Mouse (Mus musculus) hindbrain, postnatal 0 days (tissue): ENCODE results near the gene Dcxr. TPM values are rescaled to one million over a fixed set of nuclear protein-coding genes. Genes with fewer than 3 reads are reported as not detected.

Source experiments
- ATAC-seq: fragments of 200-750 bp; cut with Nextera tagmentation; 2 replicates; pipeline ENCODE4 v1.8.0; 2017; ENCODE audit warnings: mild to moderate bottlenecking, moderate TSS enrichment, moderate library complexity
- DNase-seq: peaks from one replicate; pipeline ENCODE4 v3.0.0-alpha.2; 2015; ENCODE audit warnings: low spot score
- H3K27ac ChIP-seq: fragments of 300-500 bp; sonication (generic); 2 replicates; pipeline ENCODE4 v1.5.1; 2014; ENCODE audit warnings: mild to moderate bottlenecking
- H3K27me3 ChIP-seq: fragments of 300-500 bp; sonication (generic); 2 replicates; pipeline ENCODE4 v1.6.1; 2014; ENCODE audit warnings: low read length, mixed read lengths; ENCODE audit not compliant: insufficient read depth
- H3K36me3 ChIP-seq: fragments of 300-500 bp; sonication (generic); 2 replicates; pipeline ENCODE4 v1.6.1; 2014; ENCODE audit warnings: low read length, mixed read lengths; ENCODE audit not compliant: insufficient read depth
- H3K4me1 ChIP-seq: fragments of 300-500 bp; sonication (generic); 2 replicates; pipeline ENCODE4 v1.6.1; 2014; ENCODE audit warnings: antibody characterized with exemption, low read length, mixed read lengths; ENCODE audit not compliant: insufficient read depth
- H3K4me2 ChIP-seq: fragments of 300-500 bp; sonication (generic); 2 replicates; pipeline ENCODE4 v1.6.1; 2014; ENCODE audit warnings: low read depth, mild to moderate bottlenecking, low read length, moderate library complexity, mixed read lengths
- H3K4me3 ChIP-seq: fragments of 300-500 bp; sonication (generic); 2 replicates; pipeline ENCODE4 v1.5.1; 2014; ENCODE audit warnings: low read length
- H3K9ac ChIP-seq: fragments of 300-500 bp; sonication (generic); replicated peaks from 2 replicates; pipeline ENCODE4 v1.6.1; 2014; ENCODE audit warnings: mild to moderate bottlenecking, low read length, moderate library complexity, mixed read lengths
- H3K9me3 ChIP-seq: fragments of 300-500 bp; sonication (generic); 2 replicates; pipeline ENCODE4 v1.6.1; 2016; ENCODE audit warnings: low read length, mixed read lengths
- CTCF ChIP-seq: IDR thresholded peaks from 2 replicates; pipeline ENCODE4 v1.5.1; 2016; ENCODE audit warnings: antibody characterized with exemption, control low read depth, low read depth
- WGBS: fragments of 180-500 bp; shearing (Covaris S2); extraction: QIAGEN DNeasy Blood & Tissue Kit; methylation state at CpG from one replicate; pipeline ENCODE4 v1.1.7; 2014; 5-methylcytosine and 5-hydroxymethylcytosine counted together
- polyA plus RNA-seq: library from polyadenylated mRNA; unstranded; fragments of >200 nt; fragmentation: Nextera tagmentation; extraction: Ambion mirVana; gene quantifications from 2 replicates; pipeline ENCODE4 v1.2.1, GENCODE M21; 2015
- total RNA-seq: library from RNA; depleted of rRNA; stranded (reverse); fragments of >200 nt; gene quantifications from 2 replicates; pipeline ENCODE4 v1.2.3, GENCODE M21; 2014

Gene Dcxr
- total and polyA plus RNA-seq, 2 experiments from 2014 or later: 17.6 to 21.3 TPM

DNA sequence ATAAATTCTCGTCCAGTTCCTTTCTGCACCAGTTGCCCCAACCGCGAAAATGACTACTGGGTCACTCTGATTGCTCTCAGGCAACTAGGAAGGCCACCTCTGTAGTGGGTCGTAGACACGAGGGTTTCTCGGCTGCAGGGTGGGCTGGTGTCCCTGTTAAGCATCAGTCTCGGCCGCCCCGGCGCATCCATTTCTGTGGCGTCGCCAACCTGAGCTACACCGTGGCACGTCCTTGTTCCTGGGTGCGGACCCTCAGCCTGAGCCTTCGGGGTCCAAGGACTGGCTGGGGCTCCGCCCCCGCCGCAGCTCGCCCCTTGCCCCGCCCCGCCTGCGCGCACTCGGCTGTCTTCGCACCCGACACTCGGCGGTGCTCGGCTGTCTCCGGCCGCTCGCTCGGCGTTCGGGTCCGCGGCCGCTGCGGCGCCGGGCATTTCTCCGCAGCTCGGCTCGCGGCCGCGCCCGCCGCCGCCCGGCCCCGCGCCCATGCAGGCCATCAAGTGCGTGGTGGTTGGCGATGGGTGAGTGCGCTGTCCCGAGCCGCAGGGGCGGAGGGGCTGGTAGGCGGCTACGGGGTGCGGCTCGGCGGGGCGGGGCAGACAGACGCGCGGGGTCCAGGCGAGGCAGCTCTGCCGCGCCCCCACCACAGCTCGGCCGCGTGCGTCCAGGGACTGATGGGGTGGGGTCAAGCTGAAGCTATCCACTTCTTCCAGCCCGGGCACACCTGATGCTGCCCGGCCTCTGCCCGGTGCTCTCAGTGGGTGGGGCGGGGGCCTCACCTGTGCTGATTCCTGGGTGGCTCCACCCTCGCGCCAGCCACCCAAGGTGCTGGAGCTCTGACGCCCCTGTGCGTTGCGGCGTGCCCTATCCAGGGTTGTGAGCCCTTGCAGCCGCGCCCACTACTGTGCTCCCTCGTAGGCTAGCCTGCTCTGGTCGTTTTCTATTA is 5.7 kb downstream of the Dcxr start, which contains the start of gene Rac3:
Gene Rac3 (plus strand): TSS at position 347 of the 943 bp plus-strand sequence.
- Histone ChIP-seq H3K27ac (peak within 1 kb of the TSS; percentile 62), H3K4me3 (peak within 1 kb of the TSS; percentile 62), H3K36me3 (peaks cover 5% of the 10 kb centered on the region; the same call in 1 of the 2 replicates), H3K9ac (peak within 1 kb of the TSS; percentile 87), H3K9me3 (no peaks in the 10 kb centered on the region), H3K4me1 (0 out of 2 replicates have a peak, but pooled peaks cover 2% of the 10 kb centered on the region), H3K27me3 (no peaks in the 10 kb centered on the region), H3K4me2 (peak within 1 kb of the TSS; percentile 85)
- WGBS: under 1% methylated on average over 81 of the region's 90 CpGs
- DNase-seq (peak; percentile 92), ATAC-seq (peak; percentile 86)
- no peak for TF ChIP-seq CTCF

DNA sequence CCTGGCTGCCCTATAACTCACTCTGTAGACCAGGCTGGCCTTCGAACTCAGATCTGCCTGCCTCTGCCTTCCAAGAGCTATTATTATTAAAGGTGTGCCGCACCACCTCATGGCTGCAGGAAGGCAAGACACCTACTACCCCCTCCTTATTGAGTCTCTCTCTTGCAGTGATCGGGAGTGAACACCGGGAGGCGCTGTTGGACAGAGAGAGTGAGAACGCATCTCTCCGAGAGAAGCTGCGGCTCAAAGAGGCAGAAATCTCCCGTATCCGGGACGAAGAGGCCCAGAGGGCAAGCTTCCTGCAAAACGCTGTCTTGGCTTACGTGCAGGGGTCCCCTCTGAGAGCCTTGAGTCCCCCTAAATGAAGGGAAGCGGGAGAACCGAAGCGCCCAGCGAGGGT is 6.6 kb downstream of the Dcxr start:
- Histone ChIP-seq H3K27ac (peak overlapping the region; percentile 62), H3K36me3 (peaks cover 5% of the 10 kb centered on the region; the same call in 1 of the 2 replicates), H3K4me1 (0 out of 2 replicates have a peak, but pooled peaks cover 2% of the 10 kb centered on the region), H3K9ac (peak overlapping the region; percentile 87), H3K27me3 (no peaks in the 10 kb centered on the region), H3K4me3 (peak overlapping the region; percentile 62), H3K9me3 (no peaks in the 10 kb centered on the region), H3K4me2 (peak overlapping the region; percentile 85)
- DNase-seq (peak; percentile 94), ATAC-seq (peak; percentile 55)
- 7% methylated on average over 17 of the region's 17 CpGs for WGBS
- peak; percentile 95 for TF ChIP-seq CTCF

DNA sequence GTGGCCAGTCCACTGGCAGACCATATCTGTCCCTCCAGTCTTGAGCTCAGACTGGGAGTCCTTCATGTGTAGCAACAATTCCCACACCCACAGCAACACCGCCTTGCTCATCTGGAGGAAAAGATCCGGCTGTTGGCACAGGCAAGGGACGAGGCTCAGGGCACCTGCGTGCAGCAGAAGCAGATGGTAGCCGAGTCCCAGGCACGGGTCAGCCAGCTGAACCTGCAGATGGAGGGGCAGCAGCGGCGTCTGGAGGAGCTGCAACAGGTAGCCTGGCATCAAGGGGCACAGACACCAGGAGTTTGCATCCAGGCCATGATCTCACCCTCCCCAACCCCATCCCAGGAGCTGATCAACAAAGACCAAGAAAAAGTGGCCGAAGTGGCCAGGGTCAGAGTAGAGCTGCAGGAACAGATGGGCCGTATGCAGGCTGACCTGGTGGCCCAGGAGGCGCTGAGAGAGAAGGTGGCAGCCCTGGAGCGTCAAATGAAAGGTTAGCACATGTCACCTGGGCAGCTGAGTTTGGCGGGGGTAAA is 7.2 kb downstream of the Dcxr start:
- no peak overlapping the region for H3K9ac ChIP-seq
- H3K4me3 ChIP-seq: no peak overlapping the region
- 88% methylated on average over 13 of the region's 13 CpGs for WGBS
- no peak for ATAC-seq
- no peaks in the 10 kb centered on the region for H3K9me3 ChIP-seq
- 0 out of 2 replicates have a peak, but pooled peaks cover 2% of the 10 kb centered on the region for H3K4me1 ChIP-seq
- DNase-seq: no peak
- no peak for TF ChIP-seq CTCF
- H3K27me3 ChIP-seq: no peaks in the 10 kb centered on the region
- 0 out of 2 replicates have a peak overlapping the region, but pooled peaks have one; percentile 85 for H3K4me2 ChIP-seq
- H3K36me3 ChIP-seq: peaks cover 5% of the 10 kb centered on the region; the same call in 1 of the 2 replicates
- H3K27ac ChIP-seq: no peak overlapping the region

DNA sequence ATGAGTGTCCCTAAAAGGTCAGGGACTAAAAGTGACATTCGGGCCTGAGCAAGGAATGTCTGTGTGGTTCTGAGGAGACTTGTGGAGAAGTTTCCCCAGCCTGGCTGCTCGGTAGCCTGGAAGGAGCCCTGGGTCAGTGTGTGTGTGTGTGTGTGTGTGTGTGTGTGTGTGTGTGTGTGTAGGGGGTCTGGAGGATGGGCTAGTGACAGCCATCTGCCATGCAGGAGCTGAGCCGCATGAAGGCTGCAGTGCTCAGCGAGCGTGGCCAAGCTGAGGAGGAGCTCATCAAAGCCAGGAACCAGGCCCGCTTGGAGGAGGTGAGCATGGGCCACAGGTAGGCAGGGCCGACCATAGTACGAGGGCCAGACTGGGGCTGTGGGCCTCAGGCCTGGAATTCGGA is 7.8 kb downstream of the Dcxr start:
- Histone ChIP-seq H3K4me2 (no peak overlapping the region), H3K4me1 (peaks cover 6% of the 10 kb centered on the region), H3K4me3 (no peak overlapping the region), H3K27me3 (no peaks in the 10 kb centered on the region), H3K36me3 (peaks cover 5% of the 10 kb centered on the region; the same call in 1 of the 2 replicates), H3K9me3 (no peaks in the 10 kb centered on the region), H3K27ac (no peak overlapping the region), H3K9ac (no peak overlapping the region)
- WGBS: 88% methylated on average over 9 of the region's 9 CpGs
- TF ChIP-seq CTCF: no peak
- ATAC-seq: no peak
- DNase-seq: no peak

DNA sequence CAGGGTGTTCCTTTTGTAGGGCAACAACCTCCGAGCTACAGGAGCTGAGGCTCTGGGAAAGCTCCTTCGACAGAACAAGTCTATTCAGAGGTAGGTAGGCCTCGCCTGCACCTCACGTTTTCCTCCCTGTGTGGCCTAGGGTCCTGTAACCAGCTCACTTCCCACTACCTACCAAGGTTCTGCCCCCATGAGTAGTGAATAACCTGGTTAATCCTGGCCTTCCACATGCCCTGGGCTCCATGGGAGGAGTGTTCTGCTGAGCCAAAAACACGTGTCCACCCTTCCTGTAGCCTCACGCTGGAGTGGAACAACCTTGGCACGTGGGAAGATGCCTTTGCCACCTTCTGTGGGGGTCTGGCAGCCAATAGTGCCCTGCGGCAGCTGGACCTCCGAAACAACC is 11.9 kb downstream of the Dcxr start:
- no peak for TF ChIP-seq CTCF
- Histone ChIP-seq H3K9ac (no peak overlapping the region), H3K4me3 (no peak overlapping the region), H3K4me1 (peaks cover 16% of the 10 kb centered on the region), H3K27ac (no peak overlapping the region), H3K9me3 (no peaks in the 10 kb centered on the region), H3K4me2 (no peak overlapping the region), H3K36me3 (peaks cover 14% of the 10 kb centered on the region), H3K27me3 (no peaks in the 10 kb centered on the region)
- DNase-seq (no peak), ATAC-seq (no peak)
- 90% methylated on average over 9 of the region's 9 CpGs for WGBS

DNA sequence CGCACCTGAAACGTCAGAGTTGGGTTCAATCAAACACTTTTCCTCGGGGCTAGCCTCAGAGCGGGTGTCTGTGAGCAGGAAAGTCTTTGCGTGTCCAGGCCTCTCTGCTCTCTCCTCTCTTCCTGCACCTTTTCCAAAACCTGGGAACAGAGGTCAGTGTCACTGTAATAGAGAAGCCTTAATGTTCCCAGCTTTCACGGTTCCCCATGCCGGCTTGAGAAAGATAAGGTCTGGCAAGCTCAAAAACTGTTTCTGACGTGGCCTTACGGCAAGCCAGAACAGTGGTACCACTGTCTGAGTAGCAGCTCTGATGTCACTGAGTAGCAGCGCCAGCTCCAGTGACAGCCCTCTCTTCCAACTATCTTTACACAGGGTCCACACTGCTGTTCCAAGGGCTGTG is 12.5 kb downstream of the Dcxr start:
- Histone ChIP-seq H3K4me3 (peak overlapping the region; percentile 51), H3K9me3 (no peaks in the 10 kb centered on the region), H3K4me1 (peaks cover 16% of the 10 kb centered on the region), H3K27me3 (no peaks in the 10 kb centered on the region), H3K27ac (peak overlapping the region; percentile 46; the same call in 1 of the 2 replicates), H3K36me3 (peaks cover 14% of the 10 kb centered on the region), H3K4me2 (peak overlapping the region; percentile 83), H3K9ac (peak overlapping the region; percentile 61)
- ATAC-seq: no peak
- WGBS: 59% methylated on average over 10 of the region's 10 CpGs
- TF ChIP-seq CTCF: no peak
- no peak for DNase-seq
